Mouse (Mus musculus): ENCODE measurements around the gene Rreb1. TPM values are rescaled to one million over a fixed set of nuclear protein-coding genes. Genes with fewer than 3 reads are reported as not detected.

Rreb1 gene
- polyA plus RNA-seq, 1 experiment: 31.5 TPM

DNA sequence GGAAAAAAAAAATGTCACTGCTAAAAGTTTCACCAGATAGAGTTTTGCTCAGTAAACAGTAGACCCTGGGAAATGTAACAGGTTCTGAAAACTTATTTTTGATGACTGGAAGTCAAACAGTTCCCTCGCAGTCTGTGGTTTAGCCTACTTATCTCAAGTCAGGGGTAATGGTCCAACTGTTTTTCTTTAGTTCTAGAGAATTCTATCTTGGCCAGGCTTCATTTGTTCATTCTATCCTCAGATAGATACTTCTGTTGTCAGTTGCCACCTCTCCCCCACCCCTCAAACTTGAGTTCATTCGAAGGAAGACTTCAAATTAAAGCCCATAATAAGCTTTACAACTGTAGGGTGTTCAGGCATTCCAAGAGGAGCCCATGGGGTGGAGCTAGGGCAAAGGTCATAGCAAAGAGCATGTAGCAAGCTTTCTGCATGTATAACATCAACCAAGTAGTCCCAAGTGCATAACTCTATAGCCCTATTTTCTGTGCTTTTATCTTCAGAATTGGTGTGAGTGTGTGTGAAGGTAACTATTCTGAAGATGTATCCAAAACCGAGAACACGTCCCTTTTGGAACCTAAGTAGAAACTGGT is 46.2 kb downstream of the Rreb1 start:
- H3K9ac ChIP-seq (ENCODE audit: low read depth, poor library complexity, severe bottlenecking): no peak overlapping the region
- no peaks in the 10 kb centered on the region for H3K9me3 ChIP-seq (replicated peaks; ENCODE audit: control insufficient read depth, insufficient read depth, low read length, poor library complexity, severe bottlenecking)
- H3K4me3 ChIP-seq (ENCODE audit: low read depth, low read length): no peak overlapping the region
- TF ChIP-seq CTCF (IDR thresholded peaks at IDR 0.05; ENCODE audit: low read depth, low read length): no peak
- H3K27ac ChIP-seq (ENCODE audit: insufficient read depth, low read length): no peak overlapping the region
- no peaks in the 10 kb centered on the region for H3K36me3 ChIP-seq (ENCODE audit: control insufficient read depth, insufficient read depth, low read length, poor library complexity, severe bottlenecking)
- H3K4me1 ChIP-seq (ENCODE audit: control insufficient read depth, insufficient read depth, low read length): no peaks in the 10 kb centered on the region
- H3K27me3 ChIP-seq (ENCODE audit: control insufficient read depth, insufficient read depth, low read length, poor library complexity, severe bottlenecking): no peaks in the 10 kb centered on the region

DNA sequence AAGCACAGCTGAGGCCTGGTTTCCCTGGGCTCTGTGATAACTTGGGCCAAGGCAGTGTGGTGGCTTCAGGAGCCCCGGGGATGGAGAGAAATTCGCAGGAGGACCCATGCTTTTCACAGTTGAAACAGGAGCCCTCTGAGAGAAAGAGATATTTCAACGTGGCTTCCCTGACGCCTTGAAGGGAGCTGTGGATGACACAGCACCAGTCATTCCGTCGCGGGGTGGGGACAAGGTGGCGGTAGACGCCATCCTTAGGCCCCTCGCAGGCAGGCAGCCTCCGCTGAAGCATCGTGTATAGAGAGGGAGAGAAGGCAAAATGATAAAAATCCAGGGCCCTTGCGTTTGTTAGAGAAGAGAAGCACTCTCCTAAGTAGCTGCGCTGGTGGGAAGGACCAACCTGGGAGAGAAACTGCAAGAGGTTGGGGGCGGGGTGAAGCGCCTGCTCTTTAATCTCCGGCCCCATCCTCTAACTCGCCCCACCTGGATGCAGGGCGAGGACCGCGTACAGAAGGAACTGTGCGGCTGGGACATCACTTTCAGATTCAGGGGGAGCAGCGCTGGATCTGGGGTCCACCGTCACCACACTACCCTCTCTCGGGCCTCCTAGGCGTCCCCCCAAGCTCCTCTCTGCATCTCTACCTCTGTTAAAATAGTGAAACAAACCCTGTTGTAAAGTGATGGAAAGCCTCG is 46.9 kb downstream of the Rreb1 start:
- no peak overlapping the region for H3K27ac ChIP-seq (ENCODE audit: insufficient read depth, low read length)
- H3K9me3 ChIP-seq (replicated peaks; ENCODE audit: control insufficient read depth, insufficient read depth, low read length, poor library complexity, severe bottlenecking): no peaks in the 10 kb centered on the region
- TF ChIP-seq CTCF (IDR thresholded peaks at IDR 0.05; ENCODE audit: low read depth, low read length) (no peak), POLR2A (IDR thresholded peaks at IDR 0.05; ENCODE audit: insufficient read depth, low read length) (no peak), EP300 (IDR thresholded peaks at IDR 0.05; ENCODE audit: insufficient read depth, low read depth, low read length) (no peak)
- H3K4me3 ChIP-seq (ENCODE audit: low read depth, low read length): peak overlapping the region; percentile 68
- no peaks in the 10 kb centered on the region for H3K36me3 ChIP-seq (ENCODE audit: control insufficient read depth, insufficient read depth, low read length, poor library complexity, severe bottlenecking)
- no peaks in the 10 kb centered on the region for H3K27me3 ChIP-seq (ENCODE audit: control insufficient read depth, insufficient read depth, low read length, poor library complexity, severe bottlenecking)
- H3K9ac ChIP-seq (ENCODE audit: low read depth, poor library complexity, severe bottlenecking): no peak overlapping the region
- no peaks in the 10 kb centered on the region for H3K4me1 ChIP-seq (ENCODE audit: control insufficient read depth, insufficient read depth, low read length)

DNA sequence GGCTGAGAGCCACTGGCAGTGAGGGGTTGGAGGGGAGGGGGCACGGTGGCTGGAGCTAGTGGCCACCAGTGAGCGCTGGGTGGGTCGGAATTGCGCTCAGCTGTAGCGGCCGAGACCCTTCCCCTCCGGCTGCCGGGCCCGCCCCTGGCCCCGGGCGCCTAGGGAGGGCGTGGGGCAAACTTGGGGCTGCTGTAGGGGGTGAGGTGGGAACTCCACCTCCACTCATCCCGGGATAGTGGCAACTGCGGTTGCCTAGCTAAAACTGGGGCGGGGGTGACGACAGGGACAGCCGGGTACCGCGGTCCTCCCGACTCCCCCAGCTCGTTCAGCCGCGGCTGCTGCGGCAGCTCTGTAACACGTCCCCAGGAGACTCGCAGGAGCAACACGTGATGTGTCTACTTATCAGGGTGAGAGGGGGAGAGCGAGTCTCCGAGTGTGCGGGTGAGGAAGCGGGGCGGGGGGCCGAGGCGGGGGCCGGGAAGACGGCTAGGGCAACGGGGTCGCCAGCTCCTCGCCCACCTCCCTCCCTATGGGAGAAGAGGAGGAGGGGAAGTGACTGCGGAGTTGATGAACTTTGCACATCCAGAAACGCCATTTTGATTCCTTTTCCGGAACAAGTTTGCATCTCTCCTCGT is 47.6 kb downstream of the Rreb1 start:
- Histone ChIP-seq H3K36me3 (ENCODE audit: control insufficient read depth, insufficient read depth, low read length, poor library complexity, severe bottlenecking) (no peaks in the 10 kb centered on the region), H3K9ac (ENCODE audit: low read depth, poor library complexity, severe bottlenecking) (peak overlapping the region; percentile 71), H3K27ac (ENCODE audit: insufficient read depth, low read length) (no peak overlapping the region), H3K27me3 (ENCODE audit: control insufficient read depth, insufficient read depth, low read length, poor library complexity, severe bottlenecking) (no peaks in the 10 kb centered on the region), H3K9me3 (replicated peaks; ENCODE audit: control insufficient read depth, insufficient read depth, low read length, poor library complexity, severe bottlenecking) (no peaks in the 10 kb centered on the region), H3K4me1 (ENCODE audit: control insufficient read depth, insufficient read depth, low read length) (peaks cover 2% of the 10 kb centered on the region), H3K4me3 (ENCODE audit: low read depth, low read length) (peak overlapping the region; percentile 68)
- no peak for TF ChIP-seq POLR2A (IDR thresholded peaks at IDR 0.05; ENCODE audit: insufficient read depth, low read length)
- TF ChIP-seq EP300 (IDR thresholded peaks at IDR 0.05; ENCODE audit: insufficient read depth, low read depth, low read length): 0 out of 2 replicates have a peak, but pooled peaks have one; percentile 1
- TF ChIP-seq CTCF (IDR thresholded peaks at IDR 0.05; ENCODE audit: low read depth, low read length): no peak

DNA sequence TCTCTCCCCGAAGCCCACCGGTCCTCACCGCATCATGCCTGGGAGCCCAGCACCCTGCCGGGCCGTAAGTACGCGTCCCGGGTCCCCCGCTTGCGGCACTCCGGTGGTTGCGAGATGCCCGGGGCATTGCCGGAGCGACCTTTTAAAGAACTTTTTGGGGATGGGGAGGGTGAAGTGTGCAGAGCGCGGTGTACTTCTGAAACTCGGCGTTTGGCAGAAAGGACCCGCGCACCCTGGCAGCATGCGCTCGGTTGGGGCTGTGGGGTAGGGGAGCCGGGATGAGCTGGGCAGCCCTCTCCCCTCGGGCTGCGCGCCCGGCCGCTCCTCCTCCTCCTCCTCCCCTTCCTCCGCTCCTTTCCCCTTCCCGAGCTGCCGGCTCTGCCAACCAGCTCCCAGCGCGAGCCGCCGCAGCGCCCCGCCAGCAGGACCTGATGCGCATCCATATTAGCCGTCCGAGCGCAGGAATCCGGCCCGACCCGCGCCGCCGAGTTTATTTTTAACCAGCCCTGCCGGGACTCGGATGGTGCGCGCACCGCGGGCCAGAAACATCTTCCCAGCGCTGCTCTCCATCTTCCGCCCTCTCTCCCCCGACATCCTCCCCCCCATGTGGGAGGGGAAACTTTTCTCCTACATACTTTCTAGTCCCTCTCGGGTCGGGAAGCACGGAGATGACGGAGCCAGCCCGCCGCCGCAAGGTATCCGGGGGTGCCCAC is 48.2 kb downstream of the Rreb1 start:
- no peak for TF ChIP-seq POLR2A (IDR thresholded peaks at IDR 0.05; ENCODE audit: insufficient read depth, low read length)
- H3K36me3 ChIP-seq (ENCODE audit: control insufficient read depth, insufficient read depth, low read length, poor library complexity, severe bottlenecking): no peaks in the 10 kb centered on the region
- no peak overlapping the region for H3K27ac ChIP-seq (ENCODE audit: insufficient read depth, low read length)
- H3K27me3 ChIP-seq (ENCODE audit: control insufficient read depth, insufficient read depth, low read length, poor library complexity, severe bottlenecking): no peaks in the 10 kb centered on the region
- H3K4me1 ChIP-seq (ENCODE audit: control insufficient read depth, insufficient read depth, low read length): peaks cover 3% of the 10 kb centered on the region
- H3K4me3 ChIP-seq (ENCODE audit: low read depth, low read length): peak overlapping the region; percentile 68
- no peaks in the 10 kb centered on the region for H3K9me3 ChIP-seq (replicated peaks; ENCODE audit: control insufficient read depth, insufficient read depth, low read length, poor library complexity, severe bottlenecking)
- H3K9ac ChIP-seq (ENCODE audit: low read depth, poor library complexity, severe bottlenecking): peak overlapping the region; percentile 71

DNA sequence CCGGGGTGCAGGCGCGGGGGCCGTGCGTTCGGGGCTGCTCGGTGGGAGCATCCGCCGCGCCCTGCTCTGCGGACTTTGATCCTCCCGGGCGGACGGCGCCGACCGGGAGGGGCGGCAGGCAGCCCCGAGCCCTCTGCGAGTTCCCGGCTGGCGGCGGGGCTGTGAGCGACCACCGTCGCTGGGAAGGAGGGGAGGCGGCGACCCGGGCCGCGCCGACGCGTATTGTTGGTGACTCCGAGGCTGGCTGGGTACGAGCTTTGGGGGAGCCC is 48.7 kb downstream of the Rreb1 start:
- no peak overlapping the region for H3K27ac ChIP-seq (ENCODE audit: insufficient read depth, low read length)
- H3K4me3 ChIP-seq (ENCODE audit: low read depth, low read length): peak overlapping the region; percentile 68
- H3K9me3 ChIP-seq (replicated peaks; ENCODE audit: control insufficient read depth, insufficient read depth, low read length, poor library complexity, severe bottlenecking): no peaks in the 10 kb centered on the region
- H3K9ac ChIP-seq (ENCODE audit: low read depth, poor library complexity, severe bottlenecking): peak overlapping the region; percentile 71
- TF ChIP-seq EP300 (IDR thresholded peaks at IDR 0.05; ENCODE audit: insufficient read depth, low read depth, low read length) (no peak), CTCF (IDR thresholded peaks at IDR 0.05; ENCODE audit: low read depth, low read length) (no peak), POLR2A (IDR thresholded peaks at IDR 0.05; ENCODE audit: insufficient read depth, low read length) (no peak)
- H3K4me1 ChIP-seq (ENCODE audit: control insufficient read depth, insufficient read depth, low read length): peaks cover 7% of the 10 kb centered on the region
- no peaks in the 10 kb centered on the region for H3K27me3 ChIP-seq (ENCODE audit: control insufficient read depth, insufficient read depth, low read length, poor library complexity, severe bottlenecking)
- no peaks in the 10 kb centered on the region for H3K36me3 ChIP-seq (ENCODE audit: control insufficient read depth, insufficient read depth, low read length, poor library complexity, severe bottlenecking)

Measured in ES-Bruce4 (cell line).